Mouse (Mus musculus): ENCODE data around the gene Plac8. TPM values are rescaled to one million over a fixed set of nuclear protein-coding genes. Genes with fewer than 3 reads are reported as not detected.

The Plac8 gene
- polyA plus RNA-seq, 1 experiment from 2014 or later, result 8.2 TPM

DNA sequence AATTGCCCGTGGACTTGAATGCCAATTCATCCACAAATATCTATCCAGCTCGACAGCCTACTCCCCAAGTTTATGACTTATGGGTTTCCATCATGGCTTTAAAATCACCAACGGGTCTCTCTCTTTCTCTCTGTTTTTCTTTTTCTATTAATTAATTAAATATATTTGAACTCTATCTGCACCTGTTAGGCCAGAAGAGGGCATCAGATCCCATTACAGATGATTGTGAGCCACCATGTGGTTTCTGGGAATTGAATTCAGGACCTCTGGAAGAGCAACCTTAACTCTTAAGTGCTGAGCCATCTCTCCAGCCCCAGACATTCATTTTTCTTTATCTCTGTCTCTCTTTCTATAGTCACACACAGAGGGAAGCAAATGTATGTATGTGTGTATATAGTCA is 13.3 kb downstream of the Plac8 start:
- H3K27me3 ChIP-seq (ENCODE audit: control insufficient read depth, insufficient read depth, low read length), result no peaks in the 10 kb centered on the region

GRCm38 (mm10) chr5:100557537-100557936 is 14.5 kb downstream of the Plac8 start:
- ATAC-seq (replicated peaks; ENCODE audit: insufficient number of reproducible peaks, low FRiP score, low TSS enrichment), result no peak
- Histone ChIP-seq H3K27ac (ENCODE audit: low read depth, low read length) (no peak overlapping the region), H3K4me1 (ENCODE audit: control insufficient read depth, insufficient read depth, low read length) (no peaks in the 10 kb centered on the region), H3K27me3 (ENCODE audit: control insufficient read depth, insufficient read depth, low read length) (no peaks in the 10 kb centered on the region), H3K4me3 (ENCODE audit: low read depth, low read length) (no peak overlapping the region), H3K9me3 (replicated peaks; ENCODE audit: control insufficient read depth, low read length) (no peaks in the 10 kb centered on the region), H3K36me3 (ENCODE audit: control insufficient read depth, insufficient read depth, low read length) (no peaks in the 10 kb centered on the region), H3K4me2 (no peak overlapping the region), H3K9ac (ENCODE audit: low read depth, low read length) (no peak overlapping the region)
- WGBS (ENCODE audit: insufficient replicate concordance), result 60% methylated on average over 9 of the region's 9 CpGs

More for the DNA sequence above, 13.3 kb downstream of the Plac8 start:
- no peak overlapping the region for H3K4me2 ChIP-seq
- H3K27ac ChIP-seq (ENCODE audit: low read depth, low read length), result no peak overlapping the region
- no peaks in the 10 kb centered on the region for H3K4me1 ChIP-seq (ENCODE audit: control insufficient read depth, insufficient read depth, low read length)
- WGBS (ENCODE audit: insufficient replicate concordance), result 74% methylated on average over 3 of the region's 3 CpGs
- H3K4me3 ChIP-seq (ENCODE audit: low read depth, low read length), result no peak overlapping the region
- no peak for ATAC-seq (replicated peaks; ENCODE audit: insufficient number of reproducible peaks, low FRiP score, low TSS enrichment)
- H3K9ac ChIP-seq (ENCODE audit: low read depth, low read length), result no peak overlapping the region
- H3K36me3 ChIP-seq (ENCODE audit: control insufficient read depth, insufficient read depth, low read length), result no peaks in the 10 kb centered on the region
- no peaks in the 10 kb centered on the region for H3K9me3 ChIP-seq (replicated peaks; ENCODE audit: control insufficient read depth, low read length)

GRCm38 (mm10) chr5:100557019-100557418 is 15.0 kb downstream of the Plac8 start:
- H3K4me2 ChIP-seq, result no peak overlapping the region
- WGBS (ENCODE audit: insufficient replicate concordance), result 85% methylated on average over 14 of the region's 14 CpGs

DNA sequence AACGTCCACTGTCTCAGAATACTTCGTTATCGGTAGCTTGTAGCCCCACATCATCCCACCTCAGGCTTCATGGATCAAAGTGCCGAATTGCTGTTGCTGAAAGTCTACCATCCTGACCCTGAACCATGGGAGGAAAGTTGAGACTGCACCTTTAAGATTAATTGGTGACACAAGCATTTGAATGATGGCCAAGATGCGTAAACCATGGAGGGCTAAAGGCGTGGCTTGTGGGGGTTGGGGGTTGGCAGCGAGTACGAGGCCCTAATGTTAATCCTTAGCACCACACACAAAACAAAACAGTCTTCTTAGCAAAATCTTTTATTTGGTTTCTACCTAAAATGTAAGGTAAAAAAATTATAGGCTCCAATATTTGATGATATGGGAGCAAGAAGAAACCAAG is 18.6 kb downstream of the Plac8 start:
- no peak for ATAC-seq (replicated peaks; ENCODE audit: insufficient number of reproducible peaks, low FRiP score, low TSS enrichment)
- no peak overlapping the region for H3K27ac ChIP-seq (ENCODE audit: low read depth, low read length)
- no peak overlapping the region for H3K9ac ChIP-seq (ENCODE audit: low read depth, low read length)
- no peaks in the 10 kb centered on the region for H3K9me3 ChIP-seq (replicated peaks; ENCODE audit: control insufficient read depth, low read length)
- H3K27me3 ChIP-seq (ENCODE audit: control insufficient read depth, insufficient read depth, low read length), result no peaks in the 10 kb centered on the region
- peaks cover 5% of the 10 kb centered on the region; the same call in 1 of the 2 replicates for H3K36me3 ChIP-seq (ENCODE audit: control insufficient read depth, insufficient read depth, low read length)
- no peak overlapping the region for H3K4me3 ChIP-seq (ENCODE audit: low read depth, low read length)
- H3K4me1 ChIP-seq (ENCODE audit: control insufficient read depth, insufficient read depth, low read length), result no peaks in the 10 kb centered on the region
- H3K4me2 ChIP-seq, result no peak overlapping the region
- WGBS (ENCODE audit: insufficient replicate concordance), result 64% methylated on average over 8 of the region's 8 CpGs

More at GRCm38 (mm10) chr5:100557019-100557418, 15.0 kb downstream of the Plac8 start:
- H3K27me3 ChIP-seq (ENCODE audit: control insufficient read depth, insufficient read depth, low read length), result no peaks in the 10 kb centered on the region
- no peaks in the 10 kb centered on the region for H3K9me3 ChIP-seq (replicated peaks; ENCODE audit: control insufficient read depth, low read length)
- no peak overlapping the region for H3K9ac ChIP-seq (ENCODE audit: low read depth, low read length)
- H3K4me3 ChIP-seq (ENCODE audit: low read depth, low read length), result no peak overlapping the region
- no peak for ATAC-seq (replicated peaks; ENCODE audit: insufficient number of reproducible peaks, low FRiP score, low TSS enrichment)
- no peaks in the 10 kb centered on the region for H3K36me3 ChIP-seq (ENCODE audit: control insufficient read depth, insufficient read depth, low read length)
- no peaks in the 10 kb centered on the region for H3K4me1 ChIP-seq (ENCODE audit: control insufficient read depth, insufficient read depth, low read length)
- no peak overlapping the region for H3K27ac ChIP-seq (ENCODE audit: low read depth, low read length)

DNA sequence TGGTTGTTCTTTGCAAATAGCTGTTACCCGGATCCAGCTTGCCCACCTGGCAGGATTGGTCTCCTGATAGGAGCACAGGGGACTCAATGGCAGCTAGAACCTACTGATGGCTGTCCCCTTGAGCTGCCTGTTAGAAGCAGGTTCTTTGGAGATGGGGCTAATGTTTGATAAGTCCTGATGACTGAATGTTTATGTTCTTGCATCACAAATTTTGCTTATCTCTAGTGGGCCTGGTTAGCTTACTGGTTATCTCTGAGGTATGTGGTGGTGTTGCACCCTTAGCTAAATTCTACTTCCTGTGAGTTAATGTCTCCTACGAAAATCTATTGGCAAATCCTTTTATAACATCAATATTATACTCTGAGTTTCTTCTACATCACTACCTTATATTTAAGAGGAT is 20.1 kb downstream of the Plac8 start:
- H3K4me1 ChIP-seq (ENCODE audit: control insufficient read depth, insufficient read depth, low read length), result no peaks in the 10 kb centered on the region
- no peak overlapping the region for H3K4me2 ChIP-seq
- H3K27me3 ChIP-seq (ENCODE audit: control insufficient read depth, insufficient read depth, low read length), result no peaks in the 10 kb centered on the region
- 62% methylated on average over 2 of the region's 2 CpGs for WGBS (ENCODE audit: insufficient replicate concordance)
- H3K27ac ChIP-seq (ENCODE audit: low read depth, low read length), result no peak overlapping the region
- H3K4me3 ChIP-seq (ENCODE audit: low read depth, low read length), result no peak overlapping the region
- ATAC-seq (replicated peaks; ENCODE audit: insufficient number of reproducible peaks, low FRiP score, low TSS enrichment), result no peak
- no peaks in the 10 kb centered on the region for H3K9me3 ChIP-seq (replicated peaks; ENCODE audit: control insufficient read depth, low read length)
- H3K36me3 ChIP-seq (ENCODE audit: control insufficient read depth, insufficient read depth, low read length), result peaks cover 13% of the 10 kb centered on the region
- H3K9ac ChIP-seq (ENCODE audit: low read depth, low read length), result no peak overlapping the region

GRCm38 (mm10) chr5:100550151-100550550 is 21.9 kb downstream of the Plac8 start:
- no peak overlapping the region for H3K27ac ChIP-seq (ENCODE audit: low read depth, low read length)
- no peak overlapping the region for H3K4me2 ChIP-seq
- H3K4me3 ChIP-seq (ENCODE audit: low read depth, low read length), result no peak overlapping the region
- H3K27me3 ChIP-seq (ENCODE audit: control insufficient read depth, insufficient read depth, low read length), result no peaks in the 10 kb centered on the region
- no peak for ATAC-seq (replicated peaks; ENCODE audit: insufficient number of reproducible peaks, low FRiP score, low TSS enrichment)
- WGBS (ENCODE audit: insufficient replicate concordance), result 91% methylated on average over 1 of the region's 1 CpGs
- H3K4me1 ChIP-seq (ENCODE audit: control insufficient read depth, insufficient read depth, low read length), result no peaks in the 10 kb centered on the region
- no peak overlapping the region for H3K9ac ChIP-seq (ENCODE audit: low read depth, low read length)
- peaks cover 17% of the 10 kb centered on the region for H3K36me3 ChIP-seq (ENCODE audit: control insufficient read depth, insufficient read depth, low read length)
- H3K9me3 ChIP-seq (replicated peaks; ENCODE audit: control insufficient read depth, low read length), result no peaks in the 10 kb centered on the region

- no peak overlapping the region for H3K4me2 ChIP-seq
- no peak overlapping the region for H3K9ac ChIP-seq (ENCODE audit: low read depth, low read length)
- no peaks in the 10 kb centered on the region for H3K9me3 ChIP-seq (replicated peaks; ENCODE audit: control insufficient read depth, low read length)
- WGBS (ENCODE audit: insufficient replicate concordance), result 90% methylated on average over 4 of the region's 4 CpGs
- no peaks in the 10 kb centered on the region for H3K4me1 ChIP-seq (ENCODE audit: control insufficient read depth, insufficient read depth, low read length)
- H3K4me3 ChIP-seq (ENCODE audit: low read depth, low read length), result no peak overlapping the region
- no peaks in the 10 kb centered on the region for H3K27me3 ChIP-seq (ENCODE audit: control insufficient read depth, insufficient read depth, low read length)
- H3K36me3 ChIP-seq (ENCODE audit: control insufficient read depth, insufficient read depth, low read length), result peaks cover 21% of the 10 kb centered on the region
- no peak overlapping the region for H3K27ac ChIP-seq (ENCODE audit: low read depth, low read length)
- ATAC-seq (replicated peaks; ENCODE audit: insufficient number of reproducible peaks, low FRiP score, low TSS enrichment), result no peak
These were observed 22.7 kb downstream of the Plac8 start for GRCm38 (mm10) chr5:100549311-100549710.

- H3K4me3 ChIP-seq (ENCODE audit: low read depth, low read length), result no peak overlapping the region
- no peak for ATAC-seq (replicated peaks; ENCODE audit: insufficient number of reproducible peaks, low FRiP score, low TSS enrichment)
- no peaks in the 10 kb centered on the region for H3K4me1 ChIP-seq (ENCODE audit: control insufficient read depth, insufficient read depth, low read length)
- H3K9me3 ChIP-seq (replicated peaks; ENCODE audit: control insufficient read depth, low read length), result no peaks in the 10 kb centered on the region
- no peak overlapping the region for H3K4me2 ChIP-seq
- H3K27me3 ChIP-seq (ENCODE audit: control insufficient read depth, insufficient read depth, low read length), result no peaks in the 10 kb centered on the region
- WGBS (ENCODE audit: insufficient replicate concordance), result 84% methylated on average over 2 of the region's 2 CpGs
- peaks cover 24% of the 10 kb centered on the region for H3K36me3 ChIP-seq (ENCODE audit: control insufficient read depth, insufficient read depth, low read length)
- H3K9ac ChIP-seq (ENCODE audit: low read depth, low read length), result no peak overlapping the region
- H3K27ac ChIP-seq (ENCODE audit: low read depth, low read length), result no peak overlapping the region
These were observed 23.8 kb downstream of the Plac8 start for GRCm38 (mm10) chr5:100548236-100548635.

DNA sequence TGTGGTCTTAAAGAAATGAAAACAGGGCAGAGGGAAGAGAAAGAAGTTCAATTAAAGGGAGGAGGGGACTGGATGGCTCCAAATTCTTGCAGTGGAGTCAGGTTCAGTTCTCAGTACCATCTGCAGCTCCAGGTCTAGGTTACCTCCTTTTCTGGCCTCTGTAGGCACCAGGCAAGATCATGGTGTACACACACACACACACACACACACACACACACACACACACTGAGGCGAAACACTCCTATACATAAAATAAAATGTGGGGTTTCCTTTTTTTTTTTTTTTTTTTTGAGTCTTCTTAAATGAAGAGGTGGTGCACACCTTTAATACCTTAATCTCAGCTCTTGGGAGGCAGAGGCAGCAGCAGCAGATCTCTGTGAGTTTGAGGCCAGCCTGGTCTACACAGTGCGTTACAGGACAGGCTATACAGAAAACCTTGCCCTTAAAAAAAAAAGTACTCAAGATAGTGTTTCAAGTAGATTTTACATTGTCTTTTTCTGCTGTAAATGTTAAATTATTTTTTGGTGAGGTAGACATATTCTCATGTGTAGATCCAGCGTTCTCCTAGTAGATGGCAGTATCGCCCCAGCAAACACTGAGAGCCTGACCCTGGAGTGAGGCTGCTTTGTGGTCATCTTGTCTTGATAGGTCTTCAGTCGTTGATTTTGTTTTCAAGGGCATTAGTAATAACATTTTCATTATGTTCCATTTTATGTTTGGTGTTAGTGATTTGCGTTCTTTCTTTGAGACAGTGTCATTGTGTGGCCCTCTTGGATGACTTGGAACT is 25.6 kb downstream of the Plac8 start:
- peaks cover 30% of the 10 kb centered on the region for H3K36me3 ChIP-seq (ENCODE audit: control insufficient read depth, insufficient read depth, low read length)
- H3K9me3 ChIP-seq (replicated peaks; ENCODE audit: control insufficient read depth, low read length), result no peaks in the 10 kb centered on the region
- no peak overlapping the region for H3K4me3 ChIP-seq (ENCODE audit: low read depth, low read length)
- H3K9ac ChIP-seq (ENCODE audit: low read depth, low read length), result no peak overlapping the region
- H3K4me2 ChIP-seq, result no peak overlapping the region
- no peaks in the 10 kb centered on the region for H3K27me3 ChIP-seq (ENCODE audit: control insufficient read depth, insufficient read depth, low read length)
- WGBS (ENCODE audit: insufficient replicate concordance), result 86% methylated on average over 6 of the region's 6 CpGs
- no peak for ATAC-seq (replicated peaks; ENCODE audit: insufficient number of reproducible peaks, low FRiP score, low TSS enrichment)
- no peaks in the 10 kb centered on the region for H3K4me1 ChIP-seq (ENCODE audit: control insufficient read depth, insufficient read depth, low read length)
- no peak overlapping the region for H3K27ac ChIP-seq (ENCODE audit: low read depth, low read length)

Measured in heart, embryonic 11.5 days (tissue).